Comparison of ENCODE assay signal across 24 mouse cellular contexts in the genomic region with DNA sequence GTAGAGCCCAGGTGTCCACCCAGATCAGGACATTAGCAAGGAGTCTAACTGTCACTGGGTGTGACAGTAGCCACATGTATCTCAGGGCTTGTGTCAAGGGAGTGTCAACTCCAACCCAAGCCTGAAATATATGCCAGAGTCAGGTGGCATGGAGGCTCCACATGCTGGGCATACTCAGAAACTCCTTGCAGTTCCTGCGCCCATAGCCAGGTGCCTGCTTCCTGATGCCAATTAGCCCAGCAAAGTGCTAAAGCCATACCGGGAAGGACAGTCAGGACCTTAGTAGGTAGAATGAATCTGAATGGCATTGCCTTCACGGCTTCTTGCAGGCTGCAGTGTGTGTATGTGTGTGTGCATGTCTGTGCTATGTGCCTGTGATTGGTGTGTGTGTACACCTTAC.
"Had no signal": no experiment of that assay in that cellular context is flagged by ENCODE, and none has a peak within 500 bp of the region (broad histone marks: within the 10 kb centered on the region; RNA-seq: fewer than 3 reads in every experiment).

No protein-coding gene starts in this region.

- H3K27ac ChIP-seq: heart, embryonic 10.5 days; hindbrain, embryonic 10.5 days; hindbrain, embryonic 12.5 days; hindbrain, embryonic 14.5 days; layer of hippocampus, adult 2 months; left cerebral cortex, adult 2 months; limb, embryonic 10.5 days; limb, embryonic 12.5 days; liver, embryonic 13.5 days; liver, embryonic 15.5 days had no signal

- H3K4me3 ChIP-seq: heart, embryonic 10.5 days; heart, embryonic 12.5 days; hindbrain, embryonic 10.5 days; hindbrain, embryonic 12.5 days; layer of hippocampus, adult 2 months; left cerebral cortex, adult 2 months; limb, embryonic 10.5 days; limb, embryonic 12.5 days; liver, embryonic 13.5 days; liver, embryonic 15.5 days had no signal

- H3K4me1 ChIP-seq: hindbrain, embryonic 12.5 days; limb, embryonic 10.5 days; limb, embryonic 12.5 days had no signal

- DNase-seq: gastrocnemius, postnatal 25 days; heart, adult 18-20 months; heart, postnatal 10 days; heart, postnatal 4 days; kidney, adult 18-20 months; kidney, adult 8-10 months; kidney, postnatal 10 days; kidney, postnatal 25 days; kidney, postnatal 4 days; liver; liver, embryonic 13.5 days had no signal

- H3K27me3 ChIP-seq: heart, embryonic 12.5 days; hindbrain, embryonic 12.5 days; limb, embryonic 12.5 days; liver, embryonic 13.5 days; liver, embryonic 15.5 days had no signal

- ATAC-seq: hindbrain, embryonic 16.5 days; inflammation-experienced regulatory T-cells, adult 6 months; intestine, postnatal 0 days had no signal
